Mouse (Mus musculus) limb, embryonic 14.5 days (tissue): ENCODE results near the gene Fam178b. TPM values are rescaled to one million over a fixed set of nuclear protein-coding genes. Genes with fewer than 3 reads are reported as not detected.

ENCODE experiments used
- ATAC-seq: fragments of 200-750 bp; cut with Nextera tagmentation; 2 replicates; pipeline ENCODE4 v1.8.0; 2017; ENCODE audit warnings: low read depth, moderate number of reproducible peaks, moderate TSS enrichment; ENCODE audit not compliant: low FRiP score
- DNase-seq: peaks from one replicate; pipeline ENCODE4 v3.0.0-alpha.2; 2015; ENCODE audit warnings: low spot score
- H3K27ac ChIP-seq: fragments of 300-500 bp; sonication (generic); replicated peaks from 2 replicates; pipeline ENCODE4 v1.5.1; 2014; ENCODE audit warnings: low read depth, mild to moderate bottlenecking, low read length, moderate library complexity, mixed read lengths
- H3K27me3 ChIP-seq: fragments of 300-500 bp; sonication (generic); 2 replicates; pipeline ENCODE4 v1.6.1; 2014; ENCODE audit warnings: low read length, mixed read lengths; ENCODE audit not compliant: control insufficient read depth, insufficient read depth
- H3K36me3 ChIP-seq: fragments of 300-500 bp; sonication (generic); 2 replicates; pipeline ENCODE4 v1.6.1; 2014; ENCODE audit warnings: mild to moderate bottlenecking, low read length, moderate library complexity, mixed read lengths; ENCODE audit not compliant: control insufficient read depth, insufficient read depth
- H3K4me1 ChIP-seq: fragments of 300-500 bp; sonication (generic); 2 replicates; pipeline ENCODE4 v1.6.1; 2014; ENCODE audit warnings: antibody characterized with exemption, low read length, mixed read lengths; ENCODE audit not compliant: control insufficient read depth, insufficient read depth
- H3K4me2 ChIP-seq: fragments of 300-500 bp; sonication (generic); replicated peaks from 2 replicates; pipeline ENCODE4 v1.6.1; 2014; ENCODE audit warnings: low read depth, mild to moderate bottlenecking, low read length, moderate library complexity; ENCODE audit not compliant: severe bottlenecking
- H3K4me3 ChIP-seq: fragments of 300-500 bp; sonication (generic); replicated peaks from 2 replicates; pipeline ENCODE4 v1.5.1; 2014; ENCODE audit warnings: low read length
- H3K9ac ChIP-seq: fragments of 300-500 bp; sonication (generic); 2 replicates; pipeline ENCODE4 v1.6.1; 2014; ENCODE audit warnings: mild to moderate bottlenecking, low read depth, low read length, moderate library complexity; ENCODE audit not compliant: severe bottlenecking
- H3K9me3 ChIP-seq: fragments of 300-500 bp; sonication (generic); 2 replicates; pipeline ENCODE4 v1.6.1; 2016; ENCODE audit warnings: low read length; ENCODE audit not compliant: control insufficient read depth
- POLR2A ChIP-seq: fragments of 200-500 bp; IDR thresholded peaks from 2 replicates; pipeline ENCODE4 v1.8.0; 2012; ENCODE audit warnings: inconsistent platforms, mild to moderate bottlenecking, moderate library complexity, borderline replicate concordance; ENCODE audit not compliant: insufficient read depth, insufficient read length; ENCODE audit errors: extremely low read depth
- WGBS: fragments of 180-500 bp; shearing (Covaris S2); extraction: QIAGEN DNeasy Blood & Tissue Kit; methylation state at CpG from one replicate; pipeline ENCODE4 v1.1.7; 2014; 5-methylcytosine and 5-hydroxymethylcytosine counted together
- polyA plus RNA-seq, 2 experiments: library from polyadenylated mRNA; depleted of rRNA in 1 of 2; stranded (reverse) in 1 of 2; unstranded in 1 of 2; fragments of >200 nt; fragmentation: Nextera tagmentation in 1 of 2; extraction: Ambion mirVana in 1 of 2; gene quantifications; 2 replicates each; pipeline versions ENCODE4 v1.2.1 to v1.2.3; 2012 to 2014

Fam178b gene
- polyA plus RNA-seq (2012; rRNA removed): 0.67 and 1.1 TPM in 2 replicates
- 1.1 and 1.5 TPM in 2 replicates for polyA plus RNA-seq (2014; fragmentation: Nextera tagmentation; extraction: Ambion mirVana)

GRCm38 (mm10) chr1:36682620-36683355 is at the start of gene Fam178b:
Gene Fam178b, minus strand, starts transcription at chr1:36683183.
- H3K9me3 ChIP-seq: no peaks in the 10 kb centered on the region
- DNase-seq: no peak
- 92% methylated on average over 39 of the region's 39 CpGs for WGBS
- no peak within 1 kb of the TSS for H3K4me3 ChIP-seq
- H3K4me1 ChIP-seq: 0 out of 2 replicates have a peak, but pooled peaks cover 5% of the 10 kb centered on the region
- H3K4me2 ChIP-seq: no peak within 1 kb of the TSS
- no peak within 1 kb of the TSS for H3K9ac ChIP-seq
- ATAC-seq: no peak
- TF ChIP-seq POLR2A: no peak
- no peak within 1 kb of the TSS for H3K27ac ChIP-seq
- no peaks in the 10 kb centered on the region for H3K36me3 ChIP-seq
- no peaks in the 10 kb centered on the region for H3K27me3 ChIP-seq

GRCm38 (mm10) chr1:36724057-36724431 is 41.1 kb upstream of the Fam178b start:
- Histone ChIP-seq H3K9ac (no peak overlapping the region), H3K36me3 (no peaks in the 10 kb centered on the region), H3K27ac (peak overlapping the region; percentile 11), H3K9me3 (no peaks in the 10 kb centered on the region), H3K27me3 (no peaks in the 10 kb centered on the region), H3K4me3 (no peak overlapping the region), H3K4me2 (no peak overlapping the region), H3K4me1 (peaks cover 20% of the 10 kb centered on the region)
- WGBS: 19% methylated on average over 4 of the region's 4 CpGs
- peak; percentile 55 for ATAC-seq
- TF ChIP-seq POLR2A: no peak
- no peak for DNase-seq

GRCm38 (mm10) chr1:36723146-36724056 is 40.4 kb upstream of the Fam178b start:
- no peak for TF ChIP-seq POLR2A
- Histone ChIP-seq H3K27me3 (no peaks in the 10 kb centered on the region), H3K4me3 (no peak overlapping the region), H3K9ac (no peak overlapping the region), H3K4me2 (no peak overlapping the region), H3K9me3 (no peaks in the 10 kb centered on the region), H3K27ac (peak overlapping the region; percentile 11), H3K36me3 (no peaks in the 10 kb centered on the region), H3K4me1 (peaks cover 20% of the 10 kb centered on the region)
- peak; percentile 82 for ATAC-seq
- peak; percentile 54 for DNase-seq
- WGBS: 29% methylated on average over 16 of the region's 16 CpGs

GRCm38 (mm10) chr1:36718786-36719185 is 35.8 kb upstream of the Fam178b start:
- H3K4me3 ChIP-seq: no peak overlapping the region
- no peak overlapping the region for H3K4me2 ChIP-seq
- H3K27ac ChIP-seq: no peak overlapping the region
- H3K9ac ChIP-seq: no peak overlapping the region
- TF ChIP-seq POLR2A: no peak
- H3K27me3 ChIP-seq: no peaks in the 10 kb centered on the region
- H3K4me1 ChIP-seq: peaks cover 11% of the 10 kb centered on the region
- no peaks in the 10 kb centered on the region for H3K9me3 ChIP-seq
- WGBS: 91% methylated on average over 1 of the region's 1 CpGs
- DNase-seq (no peak), ATAC-seq (no peak)
- no peaks in the 10 kb centered on the region for H3K36me3 ChIP-seq

- H3K4me3 ChIP-seq: no peak within 1 kb of the TSS
- H3K4me1 ChIP-seq: no peaks in the 10 kb centered on the region
- TF ChIP-seq POLR2A: no peak
- no peak within 1 kb of the TSS for H3K9ac ChIP-seq
- no peak for ATAC-seq
- H3K4me2 ChIP-seq: no peak within 1 kb of the TSS
- H3K27me3 ChIP-seq: no peaks in the 10 kb centered on the region
- DNase-seq: no peak
- H3K36me3 ChIP-seq: no peaks in the 10 kb centered on the region
- no peak within 1 kb of the TSS for H3K27ac ChIP-seq
- WGBS: 81% methylated on average over 5 of the region's 5 CpGs
- H3K9me3 ChIP-seq: no peaks in the 10 kb centered on the region
Observed at GRCm38 (mm10) chr1:36714311-36714710, 31.3 kb upstream of the Fam178b start, which contains the start of gene Actr1b. Gene Actr1b, minus strand, starts transcription at chr1:36714422.
